Mouse (Mus musculus) MEL (cell line): ENCODE data around the gene Frmd6. TPM values are rescaled to one million over a fixed set of nuclear protein-coding genes. Genes with fewer than 3 reads are reported as not detected.

ENCODE experiments used
- DNase-seq: peaks from one replicate; pipeline ENCODE4 v3.0.0; 2011; ENCODE audit warnings: low read depth, low spot score
- H3K27ac ChIP-seq: 2 replicates; pipeline ENCODE4 v1.5.1; 2012; ENCODE audit warnings: low read depth, mild to moderate bottlenecking, control low read depth, low read length, moderate library complexity; ENCODE audit not compliant: control insufficient read depth
- H3K27me3 ChIP-seq, 2 experiments: fragments of 150-350 bp in 1 of 2; sonication (generic) in 1 of 2; 2 replicates each; pipeline ENCODE4 v1.6.1; 2012; ENCODE audit warnings: low read length in 2 of 2, mild to moderate bottlenecking in 2 of 2, improper control_type of control experiment in 1 of 2, moderate library complexity in 1 of 2; ENCODE audit not compliant: insufficient read depth in 2 of 2, control insufficient read depth in 1 of 2
- H3K36me3 ChIP-seq, 2 experiments: 2 replicates each; pipeline ENCODE4 v1.6.1; 2012 to 2014; ENCODE audit warnings: low read length in 2 of 2, improper control_type of control experiment in 1 of 2, inconsistent platforms in 1 of 2, mild to moderate bottlenecking in 1 of 2; ENCODE audit not compliant: insufficient read depth in 2 of 2, control insufficient read depth in 1 of 2
- H3K4me1 ChIP-seq, 2 experiments: fragments of 150-350 bp in 1 of 2; sonication (generic) in 1 of 2; 2 replicates each; pipeline ENCODE4 v1.6.1; 2012; ENCODE audit warnings: low read length in 2 of 2, improper control_type of control experiment in 1 of 2, mild to moderate bottlenecking in 1 of 2; ENCODE audit not compliant: insufficient read depth in 2 of 2, control insufficient read depth in 1 of 2
- H3K4me3 ChIP-seq, 2 experiments: fragments of 150-350 bp in 1 of 2; sonication (generic) in 1 of 2; 2 replicates each; pipeline ENCODE4 v1.5.1; 2012; ENCODE audit warnings: low read depth in 2 of 2, low read length in 2 of 2, mild to moderate bottlenecking in 2 of 2, moderate library complexity in 2 of 2, control low read depth in 1 of 2, improper control_type of control experiment in 1 of 2; ENCODE audit not compliant: control insufficient read depth in 1 of 2, insufficient read depth in 1 of 2
- H3K79me2 ChIP-seq: 2 replicates; pipeline ENCODE4 v1.6.1; 2012; ENCODE audit warnings: mild to moderate bottlenecking, low read length, moderate library complexity; ENCODE audit not compliant: control insufficient read depth, poor library complexity, insufficient read depth
- H3K9ac ChIP-seq: 2 replicates; pipeline ENCODE4 v1.6.1; 2012; ENCODE audit warnings: low read depth, mild to moderate bottlenecking, control low read depth, low read length, moderate library complexity; ENCODE audit not compliant: control insufficient read depth, poor library complexity, severe bottlenecking
- H3K9me3 ChIP-seq: fragments of 150-350 bp; sonication (generic); replicated peaks from 2 replicates; pipeline ENCODE4 v1.6.1; 2012; ENCODE audit warnings: mild to moderate bottlenecking, low read length, improper control_type of control experiment, moderate library complexity; ENCODE audit not compliant: insufficient read depth
- BHLHE40 ChIP-seq: IDR thresholded peaks from 2 replicates; pipeline ENCODE4 v1.6.1; 2012; ENCODE audit warnings: low read depth, mild to moderate bottlenecking, inconsistent platforms, low read length, improper control_type of control experiment, borderline replicate concordance
- CHD1 ChIP-seq: IDR thresholded peaks from 2 replicates; pipeline ENCODE4 v1.6.1; 2012; ENCODE audit warnings: low read depth, mild to moderate bottlenecking, inconsistent platforms, low read length, improper control_type of control experiment
- CHD2 ChIP-seq: IDR thresholded peaks from 2 replicates; pipeline ENCODE4 v1.6.1; 2011; ENCODE audit warnings: low read length, improper control_type of control experiment
- CTCF ChIP-seq, 3 experiments: IDR thresholded peaks in 2 of 3; conservative IDR thresholded peaks in 1 of 3; 2 replicates each; pipeline ENCODE4 v1.5.1; 2011 to 2012; ENCODE audit warnings: low read length in 3 of 3, low read depth in 2 of 3, mild to moderate bottlenecking in 2 of 3, improper control_type of control experiment in 1 of 3, inconsistent platforms in 1 of 3, mixed read lengths in 1 of 3, moderate library complexity in 1 of 3; ENCODE audit not compliant: control insufficient read depth in 1 of 3, insufficient read depth in 1 of 3, poor library complexity in 1 of 3, severe bottlenecking in 1 of 3
- E2F4 ChIP-seq: IDR thresholded peaks from 2 replicates; pipeline ENCODE4 v1.6.1; 2011; ENCODE audit warnings: low read depth, low read length, improper control_type of control experiment, borderline replicate concordance
- ELF1 ChIP-seq: IDR thresholded peaks from 2 replicates; pipeline ENCODE4 v1.6.1; 2014; ENCODE audit warnings: low read depth, mild to moderate bottlenecking, inconsistent platforms, low read length, improper control_type of control experiment, moderate library complexity
- EP300 ChIP-seq, 2 experiments: IDR thresholded peaks; 2 replicates each; pipeline ENCODE4 v1.6.1; 2011; ENCODE audit warnings: improper control_type of control experiment in 2 of 2, low read length in 2 of 2, low read depth in 1 of 2, mild to moderate bottlenecking in 1 of 2
- ETS1 ChIP-seq: IDR thresholded peaks from 2 replicates; pipeline ENCODE4 v1.6.1; 2012; ENCODE audit warnings: low read depth, mild to moderate bottlenecking, inconsistent platforms, low read length, improper control_type of control experiment, moderate library complexity
- GATA1 ChIP-seq: IDR thresholded peaks from 2 replicates; pipeline ENCODE4 v1.6.1; 2011; ENCODE audit warnings: low read depth, low read length, improper control_type of control experiment
- HCFC1 ChIP-seq: IDR thresholded peaks from 2 replicates; pipeline ENCODE4 v1.6.1; 2012; ENCODE audit warnings: low read depth, mild to moderate bottlenecking, inconsistent platforms, low read length, improper control_type of control experiment, moderate library complexity
- MAFK ChIP-seq: IDR thresholded peaks from 2 replicates; pipeline ENCODE4 v1.6.1; 2011; ENCODE audit warnings: low read depth, mild to moderate bottlenecking, low read length, improper control_type of control experiment, borderline replicate concordance
- MAX ChIP-seq: IDR thresholded peaks from 2 replicates; pipeline ENCODE4 v1.6.1; 2011; ENCODE audit warnings: low read length, improper control_type of control experiment
- MYB ChIP-seq: IDR thresholded peaks from 2 replicates; pipeline ENCODE4 v1.6.1; 2011; ENCODE audit warnings: mild to moderate bottlenecking, low read depth, low read length, improper control_type of control experiment
- MYC ChIP-seq: IDR thresholded peaks from 2 replicates; pipeline ENCODE4 v1.6.1; 2011; ENCODE audit warnings: low read depth, mild to moderate bottlenecking, low read length, improper control_type of control experiment, moderate library complexity
- NELFE ChIP-seq: IDR thresholded peaks from 2 replicates; pipeline ENCODE4 v1.6.1; 2011; ENCODE audit warnings: low read depth, low read length, improper control_type of control experiment
- POLR2A ChIP-seq, 2 experiments: IDR thresholded peaks; 2 replicates each; pipeline ENCODE4 v1.6.1; 2011 to 2012; ENCODE audit warnings: low read length in 2 of 2, mild to moderate bottlenecking in 2 of 2, control low read depth in 1 of 2, improper control_type of control experiment in 1 of 2, low read depth in 1 of 2, moderate library complexity in 1 of 2; ENCODE audit not compliant: control insufficient read depth in 1 of 2, insufficient read depth in 1 of 2, poor library complexity in 1 of 2
- POLR2AphosphoS2 ChIP-seq: IDR thresholded peaks from 2 replicates; pipeline ENCODE4 v1.6.1; 2011; ENCODE audit warnings: low read length, improper control_type of control experiment
- POLR2AphosphoS5 ChIP-seq: IDR thresholded peaks from 2 replicates; pipeline ENCODE4 v1.6.1; 2012; ENCODE audit warnings: low read depth, borderline replicate concordance, mild to moderate bottlenecking, inconsistent platforms, low read length, moderate library complexity, mixed read lengths
- RAD21 ChIP-seq: IDR thresholded peaks from 2 replicates; pipeline ENCODE4 v1.6.1; 2011; ENCODE audit warnings: mild to moderate bottlenecking, low read depth, low read length, improper control_type of control experiment
- SMC3 ChIP-seq: IDR thresholded peaks from 2 replicates; pipeline ENCODE4 v1.6.1; 2011; ENCODE audit warnings: low read depth, low read length, improper control_type of control experiment
- TAL1 ChIP-seq: IDR thresholded peaks from 2 replicates; pipeline ENCODE4 v1.6.1; 2012; ENCODE audit warnings: mild to moderate bottlenecking, inconsistent platforms, low read length, moderate library complexity, mixed read lengths
- TBP ChIP-seq: IDR thresholded peaks from 2 replicates; pipeline ENCODE4 v1.8.0; 2011; ENCODE audit warnings: low read depth, low read length, improper control_type of control experiment
- UBTF ChIP-seq: IDR thresholded peaks from 2 replicates; pipeline ENCODE4 v1.6.1; 2012; ENCODE audit warnings: low read depth, mild to moderate bottlenecking, inconsistent platforms, low read length, improper control_type of control experiment, moderate library complexity, borderline replicate concordance; ENCODE audit not compliant: insufficient read depth
- USF2 ChIP-seq, 2 experiments: IDR thresholded peaks; 2 replicates each; pipeline ENCODE4 v1.6.1; 2011 to 2012; ENCODE audit warnings: improper control_type of control experiment in 2 of 2, low read length in 2 of 2, borderline replicate concordance in 1 of 2, inconsistent platforms in 1 of 2, low read depth in 1 of 2, mild to moderate bottlenecking in 1 of 2; ENCODE audit not compliant: insufficient read depth in 1 of 2
- ZMIZ1 ChIP-seq: IDR thresholded peaks from 2 replicates; pipeline ENCODE4 v1.6.1; 2012; ENCODE audit warnings: low read depth, mild to moderate bottlenecking, inconsistent platforms, low read length, improper control_type of control experiment, moderate library complexity
- polyA plus RNA-seq, 2 experiments: library from polyadenylated mRNA; stranded (reverse) in 1 of 2; unstranded in 1 of 2; fragments of >175 nt in 1 of 2; fragments of >200 nt in 1 of 2; gene quantifications; 2 replicates each; pipeline versions ENCODE4 v1.2.1 to v1.2.4; 2012; ENCODE audit warnings: low replicate concordance in 2 of 2, low read depth in 1 of 2; ENCODE audit not compliant: insufficient read length in 2 of 2, insufficient read depth in 1 of 2, missing spikeins in 1 of 2
- total RNA-seq: library from RNA; depleted of rRNA; stranded (reverse); fragments of 300-350 nt; gene quantifications from 2 replicates; pipeline ENCODE4 v1.2.3, GENCODE M21; 2012

Gene Frmd6
- total and polyA plus RNA-seq, 3 experiments, result 3.7 to 5.0 TPM; not detected in 1

- Histone ChIP-seq H3K9me3 (no peaks in the 10 kb centered on the region), H3K27me3 (no peaks in the 10 kb centered on the region), H3K79me2 (no peaks in the 10 kb centered on the region), H3K4me3 (no peak overlapping the region), H3K4me1 (peaks cover 0 to 4% of the 10 kb centered on the region in 2 experiments; a peak in 1 of 4 replicates), H3K27ac (no peak overlapping the region), H3K9ac (no peak overlapping the region), H3K36me3 (no peaks in the 10 kb centered on the region; a peak in 1 of 4 replicates)
- TF ChIP-seq MYC (no peak), CHD2 (no peak), TAL1 (no peak), TBP (no peak), CHD1 (no peak), E2F4 (no peak), ZMIZ1 (no peak), POLR2A (IDR thresholded peaks at IDR 0.05; ENCODE audit: control insufficient read depth in 1 of 2, insufficient read depth in 1 of 2, low read depth in 1 of 2, low read length in 2 of 2, poor library complexity in 1 of 2) (no peak), NELFE (no peak), MAFK (no peak), BHLHE40 (no peak)
- DNase-seq, result no peak
These were observed 60.3 kb downstream of the Frmd6 start for GRCm38 (mm10) chr12:70885576-70885975.

- Histone ChIP-seq H3K36me3 (no peaks in the 10 kb centered on the region; a peak in 1 of 4 replicates), H3K9me3 (no peaks in the 10 kb centered on the region)
- TF ChIP-seq POLR2AphosphoS5, result no peak
- TF ChIP-seq GATA1, result no peak
- TF ChIP-seq MAX, result no peak
- no peak for TF ChIP-seq POLR2A (IDR thresholded peaks at IDR 0.05; ENCODE audit: control insufficient read depth in 1 of 2, insufficient read depth in 1 of 2, low read depth in 1 of 2, low read length in 2 of 2, poor library complexity in 1 of 2)
- TF ChIP-seq SMC3, result no peak
- no peak for TF ChIP-seq CTCF (IDR thresholded peaks at IDR 0.05 in 2 of 3, conservative IDR thresholded peaks at IDR 0.05 in 1 of 3; ENCODE audit: control insufficient read depth in 1 of 3, insufficient read depth in 1 of 3, low read depth in 2 of 3, low read length in 3 of 3, poor library complexity in 1 of 3, severe bottlenecking in 1 of 3)
- TF ChIP-seq ETS1, result no peak
- no peak for TF ChIP-seq USF2 (IDR thresholded peaks at IDR 0.05; ENCODE audit: borderline replicate concordance in 1 of 2, insufficient read depth in 1 of 2, low read depth in 1 of 2, low read length in 2 of 2)
- no peak for TF ChIP-seq UBTF
- TF ChIP-seq ELF1, result no peak
- TF ChIP-seq E2F4, result no peak
- no peak for TF ChIP-seq RAD21
- no peak for TF ChIP-seq MYB
- no peak for TF ChIP-seq CHD2
- TF ChIP-seq POLR2AphosphoS2, result no peak
- no peak for TF ChIP-seq HCFC1
- TF ChIP-seq EP300 (IDR thresholded peaks at IDR 0.05; ENCODE audit: low read depth in 1 of 2, low read length in 2 of 2), result no peak
These were observed 65.1 kb downstream of the Frmd6 start for GRCm38 (mm10) chr12:70890405-70890804.

More at GRCm38 (mm10) chr12:70890405-70890804, 65.1 kb downstream of the Frmd6 start:
- Histone ChIP-seq H3K4me3 (no peak overlapping the region), H3K79me2 (no peaks in the 10 kb centered on the region), H3K27ac (no peak overlapping the region), H3K4me1 (peaks cover 0 to 4% of the 10 kb centered on the region in 2 experiments; a peak in 1 of 4 replicates), H3K9ac (no peak overlapping the region), H3K27me3 (no peaks in the 10 kb centered on the region)
- no peak for DNase-seq
